Mouse (Mus musculus): Measurements from ENCODE around the gene Fgf6. TPM values are rescaled to one million over a fixed set of nuclear protein-coding genes. Genes with fewer than 3 reads are reported as not detected.

Fgf6 gene
- under 1 TPM; 0.14 to 0.23 TPM for total RNA-seq (2021)

GRCm38 (mm10) chr6:127014906-127015770, at the start of gene Fgf6:
Fgf6 (plus strand) TSS chr6:127015586.
- DNase-seq, result no peak

GRCm38 (mm10) chr6:126966241-126967026, 49.0 kb upstream of the Fgf6 start:
- peak; percentile 18 for DNase-seq

GRCm38 (mm10) chr6:126981539-126982234, 33.7 kb upstream of the Fgf6 start:
- peak; percentile 30 for DNase-seq

GRCm38 (mm10) chr6:126993676-126994075, 21.7 kb upstream of the Fgf6 start:
- no peak for DNase-seq

- DNase-seq, result no peak
Measured at GRCm38 (mm10) chr6:126995494-126995893, 19.9 kb upstream of the Fgf6 start.

- DNase-seq, result no peak
Measured at GRCm38 (mm10) chr6:126996399-126996798, 19.0 kb upstream of the Fgf6 start.

- DNase-seq, result no peak
Measured at GRCm38 (mm10) chr6:127005646-127006045, 9.7 kb upstream of the Fgf6 start.

GRCm38 (mm10) chr6:127006551-127006950, 8.8 kb upstream of the Fgf6 start:
- DNase-seq, result no peak

- no peak for DNase-seq
Measured at GRCm38 (mm10) chr6:127010021-127010420, 5.4 kb upstream of the Fgf6 start.

GRCm38 (mm10) chr6:127011947-127012535, 3.3 kb upstream of the Fgf6 start:
- no peak for DNase-seq

GRCm38 (mm10) chr6:127019254-127019653, 3.9 kb downstream of the Fgf6 start:
- no peak for DNase-seq

- no peak for DNase-seq
Measured at GRCm38 (mm10) chr6:127020431-127020830, 5.0 kb downstream of the Fgf6 start.

- no peak for DNase-seq
Measured at GRCm38 (mm10) chr6:127024836-127025235, 9.4 kb downstream of the Fgf6 start.

GRCm38 (mm10) chr6:127034760-127035159, 19.4 kb downstream of the Fgf6 start:
- peak; percentile 27 for DNase-seq

GRCm38 (mm10) chr6:127044909-127045308, 29.5 kb downstream of the Fgf6 start:
- DNase-seq, result peak; percentile 17

GRCm38 (mm10) chr6:127050847-127051246, 35.5 kb downstream of the Fgf6 start:
- no peak for DNase-seq

- DNase-seq, result peak; percentile 12
Measured at GRCm38 (mm10) chr6:127056990-127057588, 41.7 kb downstream of the Fgf6 start.

GRCm38 (mm10) chr6:127059975-127060374, 44.6 kb downstream of the Fgf6 start:
- DNase-seq, result no peak

- DNase-seq, result no peak
Measured at GRCm38 (mm10) chr6:127063915-127064314, 48.5 kb downstream of the Fgf6 start.

- peak; percentile 15 for DNase-seq
Measured at GRCm38 (mm10) chr6:127064815-127065214, 49.4 kb downstream of the Fgf6 start.

GRCm38 (mm10) chr6:127072817-127073216, 57.4 kb downstream of the Fgf6 start, which contains the start of gene Fgf23:
Fgf23 (plus strand) TSS chr6:127072902.
- no peak for DNase-seq

Measured in heart, postnatal 4 days (tissue).